Mouse (Mus musculus) small intestine, adult 2 months (tissue): ENCODE results near the gene Ceacam1. TPM values are rescaled to one million over a fixed set of nuclear protein-coding genes. Genes with fewer than 3 reads are reported as not detected.
"Not testable (repeated sequence)": the region's sequence is repeated elsewhere in the genome, so short reads cannot be mapped to it uniquely, and the experiment has no call there.

ENCODE experiments used
- H3K27ac ChIP-seq: fragments of 200-500 bp; 2 replicates; pipeline ENCODE4 v1.5.1; 2012; ENCODE audit warnings: low read depth, low read length, control low read depth, inconsistent platforms; ENCODE audit not compliant: insufficient read depth
- H3K27me3 ChIP-seq: fragments of 200-500 bp; 2 replicates; pipeline ENCODE4 v1.6.1; 2012; ENCODE audit warnings: mild to moderate bottlenecking, moderate library complexity, low read length, inconsistent platforms; ENCODE audit not compliant: control insufficient read depth, insufficient read depth
- H3K36me3 ChIP-seq: fragments of 200-500 bp; 2 replicates; pipeline ENCODE4 v1.6.1; 2012; ENCODE audit warnings: mild to moderate bottlenecking, low read length, control low read depth, inconsistent platforms; ENCODE audit not compliant: control insufficient read depth, insufficient read depth
- H3K4me1 ChIP-seq: fragments of 200-500 bp; 2 replicates; pipeline ENCODE4 v1.6.1; 2012; ENCODE audit warnings: low read length, inconsistent platforms, mixed read lengths; ENCODE audit not compliant: control insufficient read depth, insufficient read depth, insufficient read length
- H3K4me3 ChIP-seq: fragments of 200-500 bp; 2 replicates; pipeline ENCODE4 v1.5.1; 2012; ENCODE audit warnings: low read depth, mild to moderate bottlenecking, control low read depth, inconsistent platforms, low read length, moderate library complexity
- CTCF ChIP-seq: fragments of 200-500 bp; IDR thresholded peaks from 2 replicates; pipeline ENCODE4 v1.5.1; 2012; ENCODE audit warnings: low read depth, mild to moderate bottlenecking, control low read depth, inconsistent platforms, low read length, moderate library complexity, mixed read lengths; ENCODE audit not compliant: insufficient replicate concordance, insufficient read length; ENCODE audit errors: extremely low read depth
- POLR2A ChIP-seq: fragments of 200-500 bp; IDR thresholded peaks from 2 replicates; pipeline ENCODE4 v1.6.1; 2012; ENCODE audit warnings: low read depth, mild to moderate bottlenecking, control low read depth, inconsistent platforms, low read length, moderate library complexity
- WGBS: fragments of 180-500 bp; shearing (Covaris S2); methylation state at CpG from one replicate; pipeline ENCODE4 v1.1.7; 2018; 5-methylcytosine and 5-hydroxymethylcytosine counted together
- polyA plus RNA-seq: library from polyadenylated mRNA; depleted of rRNA; stranded (reverse); fragments of >200 nt; gene quantifications from 2 replicates; pipeline ENCODE4 v1.2.3, GENCODE M21; 2012

Ceacam1 gene
- polyA plus RNA-seq, 1 experiment = 320 TPM

DNA sequence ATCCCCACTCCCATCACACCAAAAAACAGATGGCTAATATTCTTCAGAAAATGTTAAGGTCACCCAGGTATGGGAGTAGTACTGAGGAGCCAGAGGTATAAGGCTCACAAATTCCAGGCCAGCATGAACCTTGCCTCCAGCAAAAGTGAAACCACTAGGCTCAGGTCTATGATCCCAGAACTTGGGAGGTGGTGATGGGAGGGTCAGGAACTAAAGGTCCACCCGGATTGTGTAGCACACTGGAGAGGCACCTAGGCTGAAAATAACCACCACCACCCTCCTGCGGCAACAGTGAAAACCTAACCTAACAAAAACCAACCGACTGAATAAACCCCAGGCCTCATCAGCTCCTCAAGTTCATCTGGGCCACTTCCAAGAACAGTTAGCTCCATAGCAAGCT lies 49.1 kb downstream of the Ceacam1 start:
- Histone ChIP-seq H3K4me3 (no peak overlapping the region), H3K27me3 (no peaks in the 10 kb centered on the region), H3K27ac (peak overlapping the region; percentile 90), H3K4me1 (peaks cover 27% of the 10 kb centered on the region; the same call in 1 of the 2 replicates), H3K36me3 (no peaks in the 10 kb centered on the region)
- 24% methylated on average over 3 of the region's 3 CpGs for WGBS
- TF ChIP-seq CTCF (no peak), POLR2A (no peak)

DNA sequence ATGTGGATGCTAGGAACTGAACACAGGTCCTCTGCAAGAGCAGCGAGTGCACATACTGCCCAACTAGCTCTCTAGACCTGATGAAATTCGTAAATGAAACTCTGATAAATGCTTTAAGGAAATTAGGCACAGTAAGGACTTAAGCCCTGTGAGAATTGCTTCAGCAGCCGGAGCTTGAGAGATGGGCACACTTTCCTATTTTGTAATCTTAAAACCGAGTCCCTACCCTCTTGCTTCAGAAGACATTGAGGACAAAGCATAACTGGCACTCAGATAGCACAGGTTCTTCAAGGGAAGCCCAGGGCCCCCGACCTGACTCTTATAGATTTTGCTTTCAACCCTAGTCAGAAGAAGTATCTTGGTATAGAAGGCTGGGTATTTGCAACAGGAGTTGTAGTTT lies 50.3 kb downstream of the Ceacam1 start:
- Histone ChIP-seq H3K4me3 (no peak overlapping the region), H3K36me3 (no peaks in the 10 kb centered on the region), H3K27me3 (no peaks in the 10 kb centered on the region), H3K27ac (no peak overlapping the region), H3K4me1 (peaks cover 19% of the 10 kb centered on the region; the same call in 1 of the 2 replicates)
- 83% methylated on average over 5 of the region's 5 CpGs for WGBS
- no peak for TF ChIP-seq CTCF
- no peak for TF ChIP-seq POLR2A

DNA sequence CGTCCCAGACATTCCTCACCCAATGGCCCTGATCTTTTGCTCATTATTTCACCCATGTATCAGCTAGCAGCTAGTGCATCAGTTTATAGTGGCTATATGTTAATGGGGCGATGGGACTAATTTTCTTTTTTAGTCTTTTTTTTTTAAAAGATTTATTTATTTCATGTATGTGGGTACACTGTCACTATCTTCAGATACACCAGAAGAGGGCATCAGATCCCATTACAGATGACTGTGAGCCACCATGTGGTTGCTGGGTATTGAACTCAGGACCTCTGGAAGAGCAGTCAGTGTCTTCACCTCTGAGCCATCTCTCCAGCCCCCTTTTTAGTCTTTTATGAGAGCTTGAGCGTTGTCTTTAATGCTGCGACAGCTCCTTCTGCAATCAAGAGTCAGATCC lies 51.0 kb downstream of the Ceacam1 start:
- peaks cover 13% of the 10 kb centered on the region; the same call in 1 of the 2 replicates for H3K4me1 ChIP-seq
- not testable (repeated sequence) for H3K27me3 ChIP-seq, H3K4me3 ChIP-seq, H3K36me3 ChIP-seq, H3K27ac ChIP-seq
- 91% methylated on average over 4 of the region's 4 CpGs for WGBS

DNA sequence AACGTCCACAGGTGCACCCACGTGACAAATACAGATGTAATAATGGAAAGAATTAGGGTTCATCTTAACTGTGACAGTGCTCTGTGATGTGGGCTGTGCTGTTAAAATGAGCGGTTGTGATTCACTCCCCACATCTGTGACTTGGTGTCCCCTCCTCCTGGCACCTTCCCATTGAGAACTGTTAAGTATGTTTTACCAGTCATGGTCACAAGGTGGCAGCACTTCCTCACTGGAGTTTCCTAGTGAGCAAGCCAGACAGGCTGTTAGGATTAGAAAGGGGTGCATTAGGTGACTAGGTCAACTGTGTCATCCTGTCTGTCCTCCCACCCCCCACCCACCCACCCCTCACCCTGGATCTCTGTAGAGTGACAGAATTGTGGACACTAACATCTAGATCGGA lies 53.0 kb downstream of the Ceacam1 start:
- peaks cover 6% of the 10 kb centered on the region; the same call in 1 of the 2 replicates for H3K4me1 ChIP-seq
- 40% methylated on average over 4 of the region's 4 CpGs for WGBS
- H3K4me3 ChIP-seq = no peak overlapping the region
- H3K27ac ChIP-seq = no peak overlapping the region
- TF ChIP-seq CTCF (peak; percentile 42; the same call in 1 of the 2 replicates), POLR2A (no peak)
- no peaks in the 10 kb centered on the region for H3K27me3 ChIP-seq
- no peaks in the 10 kb centered on the region for H3K36me3 ChIP-seq

DNA sequence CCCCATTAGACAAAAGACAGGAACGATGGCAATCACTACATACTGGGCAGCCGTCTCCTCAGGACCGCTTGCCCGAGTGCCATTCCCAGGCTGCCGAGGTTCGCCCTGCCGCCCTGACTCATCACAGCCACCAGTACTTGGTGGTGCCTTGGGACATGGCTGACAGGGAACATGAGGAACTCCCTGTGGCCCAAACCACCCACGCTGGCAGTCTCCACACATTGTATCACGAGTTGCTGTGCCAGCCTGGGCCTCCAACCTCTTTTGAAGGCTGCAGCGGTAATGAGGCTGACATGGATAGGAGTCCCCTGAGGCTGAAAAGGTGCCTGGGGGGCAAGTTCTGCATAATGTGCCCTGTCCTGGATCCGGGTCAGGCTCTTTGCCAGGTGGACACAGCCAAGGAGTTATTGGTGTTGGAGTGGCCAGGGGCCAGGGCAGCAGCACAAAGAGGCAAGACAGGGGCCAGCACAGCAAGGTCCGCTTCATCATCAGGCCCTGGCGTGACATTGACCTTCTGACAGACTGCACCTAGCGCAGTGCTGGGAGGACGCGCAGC lies 55.0 kb downstream of the Ceacam1 start:
- WGBS = 92% methylated on average over 16 of the region's 16 CpGs
- no peak overlapping the region for H3K4me3 ChIP-seq
- no peaks in the 10 kb centered on the region for H3K36me3 ChIP-seq
- H3K27me3 ChIP-seq = no peaks in the 10 kb centered on the region
- H3K27ac ChIP-seq = no peak overlapping the region
- TF ChIP-seq POLR2A = no peak
- TF ChIP-seq CTCF = no peak
- H3K4me1 ChIP-seq = no peaks in the 10 kb centered on the region

DNA sequence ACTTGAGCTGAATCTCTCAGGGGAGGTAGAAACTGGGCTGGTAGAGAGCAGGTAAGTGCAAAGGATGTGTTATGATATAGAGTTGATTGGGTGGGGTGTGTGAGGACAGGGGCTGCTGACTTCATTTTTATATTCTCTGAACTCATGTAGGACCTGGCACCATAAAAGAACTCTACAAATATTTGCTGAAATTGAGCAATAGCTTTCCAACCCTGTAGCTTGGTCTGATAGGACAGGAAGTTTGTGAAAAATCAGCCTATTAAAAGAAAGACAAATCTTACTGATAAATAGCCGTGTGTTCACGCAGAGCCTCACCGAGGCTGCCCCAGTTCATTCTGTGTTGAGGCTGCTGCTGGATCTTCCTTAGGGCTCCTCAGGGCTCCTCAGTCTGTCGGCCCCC lies 57.5 kb downstream of the Ceacam1 start:
- H3K27me3 ChIP-seq = no peaks in the 10 kb centered on the region
- TF ChIP-seq POLR2A (no peak), CTCF (no peak)
- no peak overlapping the region for H3K4me3 ChIP-seq
- no peak overlapping the region for H3K27ac ChIP-seq
- no peaks in the 10 kb centered on the region for H3K4me1 ChIP-seq
- no peaks in the 10 kb centered on the region for H3K36me3 ChIP-seq
- WGBS = 60% methylated on average over 4 of the region's 4 CpGs

DNA sequence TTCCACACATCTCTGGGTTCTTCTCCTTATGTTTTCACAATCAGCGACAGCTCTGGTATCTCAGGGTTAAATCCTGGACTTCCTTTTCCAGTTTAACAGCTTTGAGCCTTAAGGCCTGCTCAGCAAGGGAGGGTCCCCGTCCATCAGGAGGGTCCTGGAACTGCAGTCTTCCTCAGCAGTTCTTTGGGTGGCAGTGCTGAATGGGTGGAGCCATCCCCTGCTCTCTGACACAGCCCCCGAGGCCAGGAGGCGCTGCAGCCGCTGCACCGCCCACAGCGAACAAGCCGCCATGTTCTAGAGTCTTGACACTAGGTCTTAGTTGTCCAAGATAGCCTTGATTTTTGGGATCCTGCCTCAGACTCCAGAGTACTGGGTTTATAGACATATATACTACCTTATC lies 57.9 kb downstream of the Ceacam1 start:
- Histone ChIP-seq H3K36me3 (no peaks in the 10 kb centered on the region), H3K4me3 (no peak overlapping the region), H3K27me3 (no peaks in the 10 kb centered on the region), H3K4me1 (no peaks in the 10 kb centered on the region), H3K27ac (no peak overlapping the region)
- TF ChIP-seq POLR2A = no peak
- no peak for TF ChIP-seq CTCF
- WGBS = 85% methylated on average over 8 of the region's 8 CpGs

DNA sequence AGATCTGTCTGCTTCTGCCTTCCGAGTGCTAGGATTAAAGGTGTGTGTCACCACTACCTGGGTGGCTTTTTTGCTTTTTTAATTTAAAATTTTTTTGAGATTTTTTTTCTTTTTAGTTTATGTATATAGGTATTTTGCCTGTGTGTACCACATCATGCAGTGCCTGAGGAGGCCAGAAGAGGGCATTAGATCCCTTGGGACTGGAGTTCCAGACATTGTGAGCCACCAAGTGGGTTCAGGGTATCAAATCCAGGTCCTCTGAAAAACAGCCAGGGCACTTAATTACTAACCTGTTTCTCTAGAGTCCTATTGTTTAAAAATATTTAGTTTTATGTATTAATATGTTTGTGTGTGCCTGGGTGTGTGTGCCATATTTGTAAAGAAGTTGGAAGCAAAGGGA lies 59.8 kb downstream of the Ceacam1 start:
- Histone ChIP-seq H3K27ac (no peak overlapping the region), H3K27me3 (no peaks in the 10 kb centered on the region), H3K36me3 (no peaks in the 10 kb centered on the region), H3K4me3 (no peak overlapping the region), H3K4me1 (no peaks in the 10 kb centered on the region)
- peak; percentile 46; the same call in 1 of the 2 replicates for TF ChIP-seq CTCF
- TF ChIP-seq POLR2A = no peak
- WGBS = 92% methylated on average over 1 of the region's 1 CpGs
